Mouse (Mus musculus): ENCODE measurements at regions not wholly inside any gene's neighbourhood (a gene's known extent, or its start where the extent isn't known, plus 50 kb on each side); places are given as distances from the start of the nearest gene placed in this dataset.

DNA sequence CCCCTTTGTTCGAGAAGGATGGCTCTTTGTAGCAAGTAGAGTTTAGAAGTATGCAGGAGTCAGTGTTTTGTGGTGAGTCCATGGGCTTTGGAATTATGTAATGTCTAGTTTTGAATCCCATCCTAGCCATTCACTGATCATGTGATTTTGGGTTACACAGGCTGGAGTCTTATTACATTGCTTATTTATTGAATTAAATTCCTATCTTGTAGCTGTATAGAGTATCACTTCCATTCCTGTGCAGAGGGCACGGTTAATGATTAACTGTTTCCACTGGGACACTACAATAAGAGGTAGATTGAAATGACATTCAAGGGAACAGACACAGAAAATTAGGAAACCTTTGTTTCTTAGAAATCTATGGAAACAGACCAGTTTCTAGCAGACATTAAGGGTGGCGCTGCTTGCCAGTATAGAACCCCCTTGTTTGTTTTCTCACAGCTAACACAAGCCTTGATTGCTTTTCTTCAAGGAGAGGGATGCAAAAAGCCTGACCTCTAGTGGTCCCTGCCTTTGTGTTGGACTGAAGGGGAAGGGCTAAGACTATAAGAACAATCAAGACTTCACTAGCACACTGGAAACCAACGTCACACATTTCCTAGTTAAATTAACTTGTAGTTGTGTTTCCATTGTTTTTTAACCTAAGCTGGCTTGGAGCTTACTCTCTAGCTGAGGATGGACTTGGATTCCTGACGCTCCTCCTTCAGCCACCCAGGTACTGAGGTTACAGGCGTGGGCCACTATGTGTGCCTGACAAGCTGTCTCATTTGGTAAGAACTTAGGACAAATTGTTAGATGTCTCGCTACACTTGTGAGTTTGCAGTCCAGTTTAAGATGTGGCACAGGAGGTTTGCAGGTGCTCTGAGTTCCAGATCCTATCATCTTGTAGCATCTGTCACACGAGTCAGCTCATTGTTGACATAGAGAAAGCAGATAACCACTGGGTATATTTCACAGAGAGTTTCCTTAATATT, 219.1 kb upstream of the Tprg start:
- Histone ChIP-seq H3K4me1 (ENCODE audit: control insufficient read depth, insufficient read depth, low read length) (peaks cover 12% of the 10 kb centered on the region), H3K9ac (ENCODE audit: low read length) (no peak overlapping the region), H3K27ac (ENCODE audit: low read length) (peak overlapping the region; percentile 34; the same call in 1 of the 2 replicates), H3K4me3 (replicated peaks; ENCODE audit: low read length) (no peak overlapping the region), H3K27me3 (ENCODE audit: control insufficient read depth, insufficient read depth, low read length) (no peaks in the 10 kb centered on the region), H3K4me2 (ENCODE audit: low read depth, low read length) (no peak overlapping the region), H3K9me3 (replicated peaks; ENCODE audit: control insufficient read depth, low read length) (no peaks in the 10 kb centered on the region), H3K36me3 (ENCODE audit: control insufficient read depth, insufficient read depth, low read length) (no peaks in the 10 kb centered on the region)
- WGBS, result 44% methylated on average over 8 of the region's 8 CpGs
- peak; percentile 56; the same call in 1 of the 2 replicates for ATAC-seq (ENCODE audit: insufficient read depth, low FRiP score)

DNA sequence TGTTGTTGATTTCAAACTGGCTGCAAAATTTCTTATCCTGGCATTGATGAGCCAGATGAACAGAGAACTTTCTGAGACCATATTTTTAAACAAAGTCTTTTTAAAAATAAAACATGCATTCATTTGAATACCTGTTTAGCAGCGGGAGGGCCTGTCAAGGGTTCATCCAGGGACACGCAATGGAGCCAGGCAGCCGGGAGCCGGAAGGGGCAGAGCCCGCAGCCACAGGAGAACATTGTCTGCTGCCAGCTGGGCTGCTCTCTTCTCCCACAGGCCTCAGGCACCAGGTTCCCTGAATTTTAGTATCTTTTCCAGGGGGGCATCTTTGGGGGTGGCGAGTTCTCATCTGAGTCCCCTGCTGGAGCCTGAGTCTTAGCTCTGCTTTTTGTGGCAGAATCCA, 205.8 kb upstream of the Tprg start:
- Histone ChIP-seq H3K4me2 (ENCODE audit: low read depth, low read length) (no peak overlapping the region), H3K36me3 (ENCODE audit: control insufficient read depth, insufficient read depth, low read length) (no peaks in the 10 kb centered on the region), H3K9me3 (replicated peaks; ENCODE audit: control insufficient read depth, low read length) (no peaks in the 10 kb centered on the region), H3K27me3 (ENCODE audit: control insufficient read depth, insufficient read depth, low read length) (no peaks in the 10 kb centered on the region), H3K27ac (ENCODE audit: low read length) (no peak overlapping the region), H3K4me3 (replicated peaks; ENCODE audit: low read length) (no peak overlapping the region), H3K9ac (ENCODE audit: low read length) (no peak overlapping the region), H3K4me1 (ENCODE audit: control insufficient read depth, insufficient read depth, low read length) (no peaks in the 10 kb centered on the region)
- no peak for ATAC-seq (ENCODE audit: insufficient read depth, low FRiP score)
- WGBS, result 92% methylated on average over 6 of the region's 6 CpGs

DNA sequence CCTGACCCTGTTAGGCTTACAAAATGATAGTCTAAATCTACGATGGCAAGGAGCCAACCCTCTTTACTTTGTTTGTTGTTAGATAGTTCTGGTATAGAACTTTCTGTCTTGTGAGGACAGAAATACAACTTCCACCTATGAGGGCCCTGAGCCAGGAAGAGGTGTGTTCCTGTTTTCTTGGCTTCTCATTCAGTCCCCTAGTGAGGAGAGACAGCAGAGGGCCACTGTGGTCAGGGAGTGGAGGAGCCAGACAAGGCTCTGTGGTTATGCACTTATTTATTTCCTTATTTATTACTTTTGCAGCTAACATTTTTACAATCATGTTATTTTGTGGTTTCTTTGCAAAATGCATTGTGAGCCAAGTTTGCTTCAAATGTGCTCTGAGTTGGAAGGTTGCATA, 202.9 kb upstream of the Tprg start:
- no peak overlapping the region for H3K9ac ChIP-seq (ENCODE audit: low read length)

DNA sequence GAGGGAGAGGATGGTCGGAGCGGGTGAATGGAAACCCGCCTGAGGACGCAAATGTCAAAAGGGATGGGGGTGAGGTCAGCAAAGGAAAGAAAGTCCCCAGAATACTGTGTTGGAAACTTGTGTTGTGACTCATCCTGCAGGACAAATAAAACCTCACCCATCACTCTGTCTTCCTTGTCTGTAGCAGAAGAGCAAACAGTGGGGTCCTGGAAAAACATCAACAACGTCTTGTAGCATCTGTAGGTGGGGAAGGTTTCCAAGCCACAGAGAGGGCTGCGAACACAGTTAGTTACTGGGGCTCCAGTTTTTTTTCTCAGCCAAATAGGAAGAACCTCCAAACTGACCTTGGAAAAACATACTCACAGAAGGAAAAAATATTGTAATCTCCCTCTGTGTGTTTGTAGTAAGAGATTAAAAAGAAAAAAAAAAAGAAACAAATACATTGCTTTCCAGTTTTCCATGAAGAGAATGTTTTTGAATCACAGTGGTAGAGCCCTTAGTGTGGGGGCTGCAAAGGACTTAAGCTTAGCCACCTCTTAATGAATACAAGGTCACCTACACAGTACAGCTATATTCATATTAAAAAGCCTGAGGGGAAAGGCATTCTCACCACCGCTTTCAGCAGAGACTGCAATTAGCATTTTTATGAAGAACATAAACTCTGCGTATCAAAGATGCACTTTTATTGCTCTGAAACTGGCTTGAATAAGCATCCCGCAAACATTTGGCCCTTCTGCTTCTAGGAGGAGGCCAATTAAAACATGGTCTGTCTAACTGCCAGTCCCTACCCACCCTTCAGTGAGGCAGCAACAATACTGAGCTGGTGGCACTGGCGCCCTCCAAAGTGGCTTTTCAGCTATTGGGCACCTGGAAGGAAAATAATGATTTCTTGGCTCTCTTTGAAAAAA, 198.6 kb upstream of the Tprg start:
- Histone ChIP-seq H3K4me1 (ENCODE audit: control insufficient read depth, insufficient read depth, low read length) (no peaks in the 10 kb centered on the region), H3K36me3 (ENCODE audit: control insufficient read depth, insufficient read depth, low read length) (no peaks in the 10 kb centered on the region), H3K9me3 (replicated peaks; ENCODE audit: control insufficient read depth, low read length) (no peaks in the 10 kb centered on the region), H3K27ac (ENCODE audit: low read length) (no peak overlapping the region), H3K4me3 (replicated peaks; ENCODE audit: low read length) (no peak overlapping the region), H3K27me3 (ENCODE audit: control insufficient read depth, insufficient read depth, low read length) (no peaks in the 10 kb centered on the region), H3K4me2 (ENCODE audit: low read depth, low read length) (no peak overlapping the region), H3K9ac (ENCODE audit: low read length) (no peak overlapping the region)
- ATAC-seq (ENCODE audit: insufficient read depth, low FRiP score), result no peak
- 69% methylated on average over 10 of the region's 10 CpGs for WGBS

More for the DNA sequence above, 202.9 kb upstream of the Tprg start:
- H3K27ac ChIP-seq (ENCODE audit: low read length), result no peak overlapping the region
- H3K4me1 ChIP-seq (ENCODE audit: control insufficient read depth, insufficient read depth, low read length), result no peaks in the 10 kb centered on the region
- 72% methylated on average over 1 of the region's 1 CpGs for WGBS
- no peaks in the 10 kb centered on the region for H3K36me3 ChIP-seq (ENCODE audit: control insufficient read depth, insufficient read depth, low read length)
- no peak for ATAC-seq (ENCODE audit: insufficient read depth, low FRiP score)
- H3K9me3 ChIP-seq (replicated peaks; ENCODE audit: control insufficient read depth, low read length), result no peaks in the 10 kb centered on the region
- H3K4me3 ChIP-seq (replicated peaks; ENCODE audit: low read length), result no peak overlapping the region
- no peaks in the 10 kb centered on the region for H3K27me3 ChIP-seq (ENCODE audit: control insufficient read depth, insufficient read depth, low read length)
- H3K4me2 ChIP-seq (ENCODE audit: low read depth, low read length), result no peak overlapping the region

DNA sequence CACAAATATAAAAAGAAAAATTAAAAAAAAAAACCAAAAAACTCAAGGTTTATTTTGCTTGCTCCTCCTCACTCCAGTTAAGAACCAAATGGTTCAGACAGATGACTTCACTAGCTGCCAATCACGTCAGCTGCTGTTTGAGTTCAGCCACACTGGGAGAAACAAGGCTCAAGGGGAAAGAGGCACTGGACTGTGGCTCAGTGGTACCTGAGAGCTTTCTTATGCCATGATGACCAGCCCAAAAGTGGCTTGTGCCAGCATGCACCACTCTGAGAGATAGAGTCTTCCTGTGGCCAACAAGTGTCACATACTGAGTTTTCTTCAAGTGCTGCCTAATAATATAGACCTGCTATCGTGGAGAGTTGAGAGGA, 198.0 kb upstream of the Tprg start:
- ATAC-seq (ENCODE audit: insufficient read depth, low FRiP score), result no peak
- H3K9ac ChIP-seq (ENCODE audit: low read length), result no peak overlapping the region
- WGBS, result 93% methylated on average over 2 of the region's 2 CpGs
- no peaks in the 10 kb centered on the region for H3K36me3 ChIP-seq (ENCODE audit: control insufficient read depth, insufficient read depth, low read length)
- H3K9me3 ChIP-seq (replicated peaks; ENCODE audit: control insufficient read depth, low read length), result no peaks in the 10 kb centered on the region
- no peaks in the 10 kb centered on the region for H3K27me3 ChIP-seq (ENCODE audit: control insufficient read depth, insufficient read depth, low read length)
- H3K4me2 ChIP-seq (ENCODE audit: low read depth, low read length), result no peak overlapping the region
- no peaks in the 10 kb centered on the region for H3K4me1 ChIP-seq (ENCODE audit: control insufficient read depth, insufficient read depth, low read length)
- no peak overlapping the region for H3K4me3 ChIP-seq (replicated peaks; ENCODE audit: low read length)
- no peak overlapping the region for H3K27ac ChIP-seq (ENCODE audit: low read length)

DNA sequence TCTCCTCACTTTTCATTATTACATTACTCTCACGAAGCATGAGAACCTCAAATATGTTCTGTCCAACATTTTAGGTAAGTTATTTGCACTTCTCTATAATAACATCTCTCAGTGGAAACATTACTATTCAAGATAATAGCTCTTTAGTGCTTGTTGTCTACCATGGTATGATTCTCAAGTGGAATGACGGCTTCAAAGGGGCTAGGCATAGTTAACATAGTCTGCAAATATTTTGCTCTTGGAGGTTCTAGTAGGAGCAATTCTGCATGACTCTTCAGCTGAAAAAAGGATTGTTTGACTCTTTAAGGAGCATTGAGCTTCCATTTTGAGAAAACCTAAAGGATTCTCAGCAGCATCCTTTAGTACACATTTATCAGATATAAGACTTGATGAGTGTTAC, 182.5 kb upstream of the Tprg start:
- Histone ChIP-seq H3K4me3 (replicated peaks; ENCODE audit: low read length) (no peak overlapping the region), H3K4me1 (ENCODE audit: control insufficient read depth, insufficient read depth, low read length) (no peaks in the 10 kb centered on the region), H3K4me2 (ENCODE audit: low read depth, low read length) (no peak overlapping the region), H3K36me3 (ENCODE audit: control insufficient read depth, insufficient read depth, low read length) (no peaks in the 10 kb centered on the region), H3K27ac (ENCODE audit: low read length) (no peak overlapping the region), H3K9ac (ENCODE audit: low read length) (no peak overlapping the region), H3K27me3 (ENCODE audit: control insufficient read depth, insufficient read depth, low read length) (no peaks in the 10 kb centered on the region), H3K9me3 (replicated peaks; ENCODE audit: control insufficient read depth, low read length) (no peaks in the 10 kb centered on the region)
- WGBS, result 85% methylated on average over 2 of the region's 2 CpGs
- ATAC-seq (ENCODE audit: insufficient read depth, low FRiP score), result no peak

DNA sequence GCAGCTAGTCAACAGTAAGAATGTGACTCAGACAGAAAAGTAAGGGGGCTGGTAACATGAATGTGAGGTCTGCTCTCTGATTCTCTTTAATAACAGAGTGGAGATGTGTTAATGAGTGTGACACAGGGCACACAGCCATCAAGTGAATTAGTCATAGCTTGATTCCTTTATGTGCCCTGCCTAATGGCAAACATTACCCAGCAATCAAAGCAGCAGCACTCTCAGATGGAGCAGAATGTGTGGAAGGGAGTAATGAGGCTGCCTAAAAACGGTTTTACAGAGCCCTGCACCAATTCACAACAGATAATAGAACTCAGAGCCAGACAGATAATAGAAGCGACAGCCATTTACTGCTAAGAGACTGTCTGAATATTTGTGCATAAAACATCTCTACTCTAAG, 182.0 kb upstream of the Tprg start:
- WGBS, result 68% methylated on average over 2 of the region's 2 CpGs
- ATAC-seq (ENCODE audit: insufficient read depth, low FRiP score), result no peak
- H3K4me1 ChIP-seq (ENCODE audit: control insufficient read depth, insufficient read depth, low read length), result no peaks in the 10 kb centered on the region

DNA sequence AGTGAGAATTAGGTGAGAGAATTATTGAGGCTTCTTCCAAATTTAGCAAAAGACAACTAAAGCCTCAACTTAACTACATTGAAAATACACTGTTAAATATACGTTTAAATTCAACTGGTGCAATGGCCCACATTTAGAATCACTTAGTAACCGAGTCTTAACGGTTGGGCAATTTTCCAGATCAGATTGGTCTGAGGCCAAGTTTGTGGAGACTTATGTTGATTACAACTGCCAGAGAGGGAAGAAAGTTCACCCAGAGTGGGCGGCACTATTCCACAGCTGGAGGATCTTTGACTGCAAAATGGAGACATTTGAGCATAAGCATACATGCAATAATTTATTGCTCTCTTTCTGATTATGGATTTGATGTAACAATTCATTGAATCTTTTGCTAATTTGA, 146.5 kb upstream of the Tprg start:
- WGBS, result 25% methylated on average over 4 of the region's 4 CpGs
- H3K4me3 ChIP-seq (replicated peaks; ENCODE audit: low read length), result no peak overlapping the region
- no peaks in the 10 kb centered on the region for H3K27me3 ChIP-seq (ENCODE audit: control insufficient read depth, insufficient read depth, low read length)
- no peaks in the 10 kb centered on the region for H3K36me3 ChIP-seq (ENCODE audit: control insufficient read depth, insufficient read depth, low read length)
- H3K9ac ChIP-seq (ENCODE audit: low read length), result no peak overlapping the region
- no peaks in the 10 kb centered on the region for H3K4me1 ChIP-seq (ENCODE audit: control insufficient read depth, insufficient read depth, low read length)
- H3K9me3 ChIP-seq (replicated peaks; ENCODE audit: control insufficient read depth, low read length), result 0 out of 2 replicates have a peak, but pooled peaks cover 3% of the 10 kb centered on the region
- no peak overlapping the region for H3K27ac ChIP-seq (ENCODE audit: low read length)
- no peak for ATAC-seq (ENCODE audit: insufficient read depth, low FRiP score)
- no peak overlapping the region for H3K4me2 ChIP-seq (ENCODE audit: low read depth, low read length)

More for the DNA sequence above, 182.0 kb upstream of the Tprg start:
- Histone ChIP-seq H3K9me3 (replicated peaks; ENCODE audit: control insufficient read depth, low read length) (no peaks in the 10 kb centered on the region), H3K4me2 (ENCODE audit: low read depth, low read length) (no peak overlapping the region), H3K36me3 (ENCODE audit: control insufficient read depth, insufficient read depth, low read length) (no peaks in the 10 kb centered on the region), H3K27ac (ENCODE audit: low read length) (no peak overlapping the region), H3K27me3 (ENCODE audit: control insufficient read depth, insufficient read depth, low read length) (no peaks in the 10 kb centered on the region), H3K9ac (ENCODE audit: low read length) (no peak overlapping the region), H3K4me3 (replicated peaks; ENCODE audit: low read length) (no peak overlapping the region)

DNA sequence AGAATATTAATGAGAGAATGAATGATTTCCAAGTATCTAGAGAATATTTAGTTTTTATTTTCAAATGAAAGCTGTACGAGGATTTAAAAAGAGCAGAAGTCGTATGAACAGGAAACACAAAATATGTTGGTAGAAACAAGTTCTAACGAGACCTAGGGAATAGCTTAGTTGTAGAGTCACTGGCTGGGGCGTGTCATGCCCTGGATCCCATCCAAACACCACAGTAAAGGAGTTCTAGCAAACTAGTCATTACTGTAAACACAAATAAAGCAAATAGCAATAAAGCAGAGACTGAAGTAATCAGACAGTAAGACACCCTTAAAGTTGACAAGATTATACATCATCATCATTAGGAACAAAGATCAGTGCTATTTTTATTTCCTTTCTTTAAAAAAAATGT, 139.1 kb upstream of the Tprg start:
- H3K4me2 ChIP-seq (ENCODE audit: low read depth, low read length), result no peak overlapping the region
- no peaks in the 10 kb centered on the region for H3K4me1 ChIP-seq (ENCODE audit: control insufficient read depth, insufficient read depth, low read length)
- 0 out of 2 replicates have a peak, but pooled peaks cover under 1% of the 10 kb centered on the region for H3K9me3 ChIP-seq (replicated peaks; ENCODE audit: control insufficient read depth, low read length)
- no peaks in the 10 kb centered on the region for H3K27me3 ChIP-seq (ENCODE audit: control insufficient read depth, insufficient read depth, low read length)
- H3K27ac ChIP-seq (ENCODE audit: low read length), result no peak overlapping the region
- no peak overlapping the region for H3K9ac ChIP-seq (ENCODE audit: low read length)
- ATAC-seq (ENCODE audit: insufficient read depth, low FRiP score), result no peak
- H3K4me3 ChIP-seq (replicated peaks; ENCODE audit: low read length), result no peak overlapping the region
- H3K36me3 ChIP-seq (ENCODE audit: control insufficient read depth, insufficient read depth, low read length), result no peaks in the 10 kb centered on the region
- 55% methylated on average over 4 of the region's 4 CpGs for WGBS

Measured in stomach, embryonic 16.5 days (tissue).